Mouse (Mus musculus): ENCODE measurements at regions not wholly inside any gene's neighbourhood (a gene's known extent, or its start where the extent isn't known, plus 50 kb on each side); places are given as distances from the start of the nearest gene placed in this dataset.
A peak's percentile ranks its signal among the peaks of the same experiment; 100 is the strongest.

GRCm38 (mm10) chr6:88964071-88964470, 62.0 kb downstream of the Tpra1 start:
- DNase-seq (ENCODE audit: low spot score), result no peak

GRCm38 (mm10) chr6:88964911-88965310, 62.9 kb downstream of the Tpra1 start:
- no peak for DNase-seq (ENCODE audit: low spot score)

- DNase-seq (ENCODE audit: low spot score), result no peak
These were observed 63.5 kb downstream of the Tpra1 start for GRCm38 (mm10) chr6:88965361-88966226.

- DNase-seq (ENCODE audit: low spot score), result no peak
These were observed 64.5 kb downstream of the Tpra1 start for GRCm38 (mm10) chr6:88966501-88966900.

GRCm38 (mm10) chr6:88968842-88969241, 66.8 kb downstream of the Tpra1 start:
- DNase-seq (ENCODE audit: low spot score), result no peak

GRCm38 (mm10) chr6:88971729-88972128, 69.7 kb downstream of the Tpra1 start:
- no peak for DNase-seq (ENCODE audit: low spot score)

GRCm38 (mm10) chr6:88974457-88974856, 72.4 kb downstream of the Tpra1 start:
- no peak for DNase-seq (ENCODE audit: low spot score)

GRCm38 (mm10) chr6:88976581-88976980, 74.5 kb downstream of the Tpra1 start:
- no peak for DNase-seq (ENCODE audit: low spot score)

- DNase-seq (ENCODE audit: low spot score), result no peak
These were observed 74.9 kb downstream of the Tpra1 start for GRCm38 (mm10) chr6:88976994-88977393.

GRCm38 (mm10) chr6:88978970-88979369, 76.9 kb downstream of the Tpra1 start:
- DNase-seq (ENCODE audit: low spot score), result no peak

GRCm38 (mm10) chr6:88980112-88980511, 78.1 kb downstream of the Tpra1 start:
- no peak for DNase-seq (ENCODE audit: low spot score)

GRCm38 (mm10) chr6:88981544-88981943, 79.5 kb downstream of the Tpra1 start:
- no peak for DNase-seq (ENCODE audit: low spot score)

GRCm38 (mm10) chr6:88984170-88984569, 82.1 kb downstream of the Tpra1 start:
- DNase-seq (ENCODE audit: low spot score), result no peak

- DNase-seq (ENCODE audit: low spot score), result no peak
These were observed 82.8 kb downstream of the Tpra1 start for GRCm38 (mm10) chr6:88984863-88985262.

- DNase-seq (ENCODE audit: low spot score), result no peak
These were observed 86.5 kb downstream of the Tpra1 start for GRCm38 (mm10) chr6:88988551-88988950.

GRCm38 (mm10) chr6:88989617-88990299, 87.7 kb downstream of the Tpra1 start:
- no peak for DNase-seq (ENCODE audit: low spot score)

- DNase-seq (ENCODE audit: low spot score), result no peak
These were observed 88.2 kb downstream of the Tpra1 start for GRCm38 (mm10) chr6:88990300-88990685.

GRCm38 (mm10) chr6:88995077-88995476, 93.0 kb downstream of the Tpra1 start:
- DNase-seq (ENCODE audit: low spot score), result no peak

GRCm38 (mm10) chr6:88998927-88999722, 97.1 kb downstream of the Tpra1 start:
- no peak for DNase-seq (ENCODE audit: low spot score)

- DNase-seq (ENCODE audit: low spot score), result peak; percentile 13
These were observed 98.3 kb downstream of the Tpra1 start for GRCm38 (mm10) chr6:89000359-89000758.

GRCm38 (mm10) chr6:89003197-89003923, 101.3 kb downstream of the Tpra1 start:
- DNase-seq (ENCODE audit: low spot score), result no peak

- no peak for DNase-seq (ENCODE audit: low spot score)
These were observed 103.0 kb downstream of the Tpra1 start for GRCm38 (mm10) chr6:89005094-89005493.

Data from T-cell, adult 2 months (primary cell).